Mouse (Mus musculus) CH12.LX (cell line): ENCODE measurements around the gene Clip3.

Experiments
- CTCF ChIP-seq, 2 experiments: IDR thresholded peaks in 1 of 2; conservative IDR thresholded peaks in 1 of 2; 2 replicates each; pipeline ENCODE4 v1.5.1; 2011 to 2012; ENCODE audit warnings: low read depth in 2 of 2, low read length in 2 of 2, improper control_type of control experiment in 1 of 2, inconsistent platforms in 1 of 2, mild to moderate bottlenecking in 1 of 2, moderate library complexity in 1 of 2
- JUND ChIP-seq: conservative IDR thresholded peaks from 2 replicates; pipeline ENCODE4 v1.6.1; 2011; ENCODE audit warnings: low read depth, low read length, improper control_type of control experiment
- KAT2A ChIP-seq: IDR thresholded peaks from 2 replicates; pipeline ENCODE4 v1.6.1; 2012; ENCODE audit warnings: low read length, improper control_type of control experiment, inconsistent platforms; ENCODE audit not compliant: insufficient replicate concordance
- SIN3A ChIP-seq: IDR thresholded peaks from 2 replicates; pipeline ENCODE4 v1.6.1; 2012; ENCODE audit warnings: low read length, improper control_type of control experiment, inconsistent platforms
- SMC3 ChIP-seq: IDR thresholded peaks from 2 replicates; pipeline ENCODE4 v1.6.1; 2011; ENCODE audit warnings: low read depth, low read length, improper control_type of control experiment

- no peak for TF ChIP-seq CTCF (conservative IDR thresholded peaks at IDR 0.05 in 1 of 2, IDR thresholded peaks at IDR 0.05 in 1 of 2; ENCODE audit: low read depth in 2 of 2, low read length in 2 of 2)
- no peak for TF ChIP-seq SIN3A
- no peak for TF ChIP-seq KAT2A
- TF ChIP-seq JUND, result no peak
- no peak for TF ChIP-seq SMC3
Measured at GRCm38 (mm10) chr7:30324300-30324944, 32.9 kb downstream of the Clip3 start.
